Mouse (Mus musculus) stomach, embryonic 14.5 days (tissue): ENCODE results near the gene Tomm20l. TPM values are rescaled to one million over a fixed set of nuclear protein-coding genes. Genes with fewer than 3 reads are reported as not detected.

Experiments used
- ATAC-seq: fragments of 200-750 bp; cut with Nextera tagmentation; 2 replicates; pipeline ENCODE4 v1.8.0; 2017; ENCODE audit warnings: low read depth, moderate TSS enrichment; ENCODE audit not compliant: insufficient number of reproducible peaks, insufficient read depth, low FRiP score
- H3K27ac ChIP-seq: fragments of 300-500 bp; sonication (generic); 2 replicates; pipeline ENCODE4 v1.5.1; 2014; ENCODE audit warnings: mild to moderate bottlenecking, low read length, moderate library complexity, mixed read lengths
- H3K27me3 ChIP-seq: fragments of 300-500 bp; sonication (generic); 2 replicates; pipeline ENCODE4 v1.6.1; 2014; ENCODE audit warnings: low read length, control low read depth, mixed read lengths; ENCODE audit not compliant: control insufficient read depth, insufficient read depth
- H3K36me3 ChIP-seq: fragments of 300-500 bp; sonication (generic); 2 replicates; pipeline ENCODE4 v1.6.1; 2014; ENCODE audit warnings: mild to moderate bottlenecking, control low read depth, low read length, moderate library complexity, mixed read lengths; ENCODE audit not compliant: control insufficient read depth, insufficient read depth
- H3K4me1 ChIP-seq: fragments of 300-500 bp; sonication (generic); 2 replicates; pipeline ENCODE4 v1.6.1; 2014; ENCODE audit warnings: low read length, control low read depth, mixed read lengths; ENCODE audit not compliant: control insufficient read depth, insufficient read depth
- H3K4me2 ChIP-seq: fragments of 300-500 bp; sonication (generic); replicated peaks from 2 replicates; pipeline ENCODE4 v1.6.1; 2014; ENCODE audit warnings: low read depth, low read length, control low read depth
- H3K4me3 ChIP-seq: fragments of 300-500 bp; sonication (generic); 2 replicates; pipeline ENCODE4 v1.5.1; 2014; ENCODE audit warnings: low read depth, low read length, control low read depth
- H3K9ac ChIP-seq: fragments of 300-500 bp; sonication (generic); replicated peaks from 2 replicates; pipeline ENCODE4 v1.6.1; 2014; ENCODE audit warnings: low read depth, mild to moderate bottlenecking, control low read depth, low read length, moderate library complexity, mixed read lengths
- H3K9me3 ChIP-seq: fragments of 300-500 bp; sonication (generic); 2 replicates; pipeline ENCODE4 v1.6.1; 2016; ENCODE audit warnings: low read depth, low read length, control low read depth; ENCODE audit not compliant: control insufficient read depth
- WGBS: fragments of 180-500 bp; shearing (Covaris S2); extraction: QIAGEN DNeasy Blood & Tissue Kit; methylation state at CpG from one replicate; pipeline ENCODE4 v1.1.7; 2014; 5-methylcytosine and 5-hydroxymethylcytosine counted together
- polyA plus RNA-seq: library from polyadenylated mRNA; unstranded; fragments of >200 nt; fragmentation: Nextera tagmentation; extraction: Ambion mirVana; gene quantifications from 2 replicates; pipeline ENCODE4 v1.2.1, GENCODE M21; 2014

Tomm20l gene
- polyA plus RNA-seq, 1 experiment from 2014 or later = not detected

GRCm38 (mm10) chr12:71169911-71170310 is 58.7 kb downstream of the Tomm20l start:
- Histone ChIP-seq H3K4me3 (no peak overlapping the region), H3K4me2 (no peak overlapping the region), H3K9me3 (no peaks in the 10 kb centered on the region), H3K27me3 (no peaks in the 10 kb centered on the region), H3K36me3 (peaks cover 33% of the 10 kb centered on the region), H3K9ac (no peak overlapping the region), H3K4me1 (no peaks in the 10 kb centered on the region), H3K27ac (no peak overlapping the region)
- WGBS = 97% methylated on average over 1 of the region's 1 CpGs
- no peak for ATAC-seq

Other genes with a start within 250 kb of the Tomm20l start
- gene Actr10, start 173.6 kb upstream of the Tomm20l start, polyA plus RNA-seq = 226 and 257 TPM in 2 replicates
- gene Psma3, start 136.8 kb upstream of the Tomm20l start, polyA plus RNA-seq = 587 and 595 TPM in 2 replicates
- 40.7 and 43.4 TPM in 2 replicates for gene Arid4a, start 95.4 kb upstream of the Tomm20l start, polyA plus RNA-seq
- gene Timm9, start 25.3 kb downstream of the Tomm20l start, polyA plus RNA-seq = 77.2 and 82.9 TPM in 2 replicates
- gene 2700049A03Rik, start 25.4 kb downstream of the Tomm20l start, polyA plus RNA-seq = 15.0 and 17.1 TPM in 2 replicates
- 17.9 and 18.9 TPM in 2 replicates for gene Dact1, start 198.5 kb downstream of the Tomm20l start, polyA plus RNA-seq